Mouse (Mus musculus): ENCODE measurements around the gene Mxra8.

Gene Mxra8

GRCm38 (mm10) chr4:155868614-155869298, 29.3 kb downstream of the Mxra8 start:
- no peak for DNase-seq

- peak; percentile 96 to 98 for DNase-seq
Observed at GRCm38 (mm10) chr4:155869317-155870033, 30.0 kb downstream of the Mxra8 start, which contains the start of the genes Cptp and Ints11. TSS of gene Cptp (minus strand) at chr4:155869440. TSS of gene Ints11 (plus strand) at chr4:155869546.

GRCm38 (mm10) chr4:155871404-155871803, 31.9 kb downstream of the Mxra8 start:
- no peak for DNase-seq

- DNase-seq, result no peak
Observed at GRCm38 (mm10) chr4:155883587-155883986, 44.1 kb downstream of the Mxra8 start.

- no peak for DNase-seq
Observed at GRCm38 (mm10) chr4:155886330-155886729, 46.9 kb downstream of the Mxra8 start.

- DNase-seq, result no peak
Observed at GRCm38 (mm10) chr4:155887674-155888073, 48.2 kb downstream of the Mxra8 start.

GRCm38 (mm10) chr4:155888181-155888580, 48.7 kb downstream of the Mxra8 start:
- DNase-seq, result no peak

GRCm38 (mm10) chr4:155889316-155889715, 49.8 kb downstream of the Mxra8 start:
- DNase-seq, result no peak

- peak in 1 of 2 experiments; percentile 32 for DNase-seq
Observed at GRCm38 (mm10) chr4:155891011-155891471, 51.6 kb downstream of the Mxra8 start.

- peak; percentile 95 to 99 for DNase-seq
Observed at GRCm38 (mm10) chr4:155891551-155892001, 52.1 kb downstream of the Mxra8 start, which contains the start of the genes Pusl1 and Acap3. TSS of gene Pusl1 (minus strand) at chr4:155891781. TSS of gene Acap3 (plus strand) at chr4:155891822.

GRCm38 (mm10) chr4:155892017-155892416, 52.5 kb downstream of the Mxra8 start:
- peak; percentile 84 to 91 for DNase-seq

GRCm38 (mm10) chr4:155892438-155893211, 53.1 kb downstream of the Mxra8 start:
- peak in 1 of 2 experiments; percentile 42 for DNase-seq

GRCm38 (mm10) chr4:155893212-155893690, 53.8 kb downstream of the Mxra8 start:
- DNase-seq, result no peak

Data from cerebellum, adult 18-20 months (tissue).